Mouse (Mus musculus) regulatory T cell (primary cell): ENCODE data around the gene Ctc1.

Source experiments
- in situ Hi-C: fragments of 300-600 bp; cut with MboI, MseI; formaldehyde crosslinking; loops from one replicate; pipeline ENCODE4 v1.15.1; 2025; ENCODE audit warnings: high pct_unique_total_duplicates

Ctc1 gene

GRCm38 (mm10) chr11:69070093-69070492 is 54.4 kb downstream of the Ctc1 start:
- in situ Hi-C loops = no loop called here

- in situ Hi-C loops = no loop called here
Observed at GRCm38 (mm10) chr11:69070590-69071222, 55.0 kb downstream of the Ctc1 start, which contains the start of gene Tmem107. Gene Tmem107 (plus strand): TSS chr11:69070806.

- in situ Hi-C loops = no loop called here
Observed at GRCm38 (mm10) chr11:69071262-69071661, 55.6 kb downstream of the Ctc1 start.

GRCm38 (mm10) chr11:69072234-69072633 is 56.5 kb downstream of the Ctc1 start:
- in situ Hi-C loops = no loop called here

GRCm38 (mm10) chr11:69072666-69073064 is 57.0 kb downstream of the Ctc1 start:
- in situ Hi-C loops = no loop called here

GRCm38 (mm10) chr11:69073065-69073888 is 57.6 kb downstream of the Ctc1 start:
- in situ Hi-C loops = no loop called here

- in situ Hi-C loops = no loop called here
Observed at GRCm38 (mm10) chr11:69073951-69074775, 58.5 kb downstream of the Ctc1 start.

- in situ Hi-C loops = no loop called here
Observed at GRCm38 (mm10) chr11:69074776-69075069, 59.0 kb downstream of the Ctc1 start.

GRCm38 (mm10) chr11:69075764-69076479 is 60.2 kb downstream of the Ctc1 start:
- in situ Hi-C loops = no loop called here

GRCm38 (mm10) chr11:69076572-69076971 is 60.9 kb downstream of the Ctc1 start:
- in situ Hi-C loops = no loop called here

GRCm38 (mm10) chr11:69077316-69077715 is 61.6 kb downstream of the Ctc1 start:
- in situ Hi-C loops = no loop called here

GRCm38 (mm10) chr11:69078041-69078440 is 62.3 kb downstream of the Ctc1 start:
- in situ Hi-C loops = no loop called here

GRCm38 (mm10) chr11:69078805-69079438 is 63.2 kb downstream of the Ctc1 start:
- in situ Hi-C loops = no loop called here

- in situ Hi-C loops = loop anchor here (10.0 kb wide), 1 partner anchor 1685 kb away; the partner anchor contains the start of gene Zfp3
Observed at GRCm38 (mm10) chr11:69080102-69080854, 64.6 kb downstream of the Ctc1 start.

GRCm38 (mm10) chr11:69080855-69081222 is 65.1 kb downstream of the Ctc1 start:
- in situ Hi-C loops = loop anchor here (10.0 kb wide), 1 partner anchor 1684 kb away; the partner anchor contains the start of gene Zfp3

- in situ Hi-C loops = loop anchor here (10.0 kb wide), 1 partner anchor 1683 kb away; the partner anchor contains the start of gene Zfp3
Observed at GRCm38 (mm10) chr11:69081613-69082012, 65.9 kb downstream of the Ctc1 start.

GRCm38 (mm10) chr11:69085608-69086007 is 69.9 kb downstream of the Ctc1 start:
- in situ Hi-C loops = loop anchor here (10.0 kb wide), 1 partner anchor 1679 kb away; the partner anchor contains the start of gene Zfp3
